Mouse (Mus musculus) liver, adult 2 months (tissue): ENCODE results near the gene Plekhd1. TPM values are rescaled to one million over a fixed set of nuclear protein-coding genes. Genes with fewer than 3 reads are reported as not detected.

Experiments
- DNase-seq: peaks from one replicate; pipeline ENCODE4 v3.0.0-alpha.2; 2011; ENCODE audit warnings: low read depth, low spot score; ENCODE audit errors: extremely low read depth
- H3K27ac ChIP-seq: fragments of 200-500 bp; replicated peaks from 2 replicates; pipeline ENCODE4 v1.5.1; 2012; ENCODE audit warnings: low read depth, mild to moderate bottlenecking, control low read depth, inconsistent platforms, low read length; ENCODE audit not compliant: insufficient read depth
- H3K27me3 ChIP-seq: fragments of 200-500 bp; 2 replicates; pipeline ENCODE4 v1.6.1; 2012; ENCODE audit warnings: mild to moderate bottlenecking, moderate library complexity, low read length, inconsistent platforms; ENCODE audit not compliant: control insufficient read depth, insufficient read depth
- H3K36me3 ChIP-seq: fragments of 200-500 bp; 2 replicates; pipeline ENCODE4 v1.6.1; 2012; ENCODE audit warnings: low read length, inconsistent platforms; ENCODE audit not compliant: control insufficient read depth, insufficient read depth
- H3K4me1 ChIP-seq: fragments of 200-500 bp; 2 replicates; pipeline ENCODE4 v1.6.1; 2011; ENCODE audit warnings: low read length; ENCODE audit not compliant: control insufficient read depth, insufficient read depth
- H3K4me3 ChIP-seq: fragments of 200-500 bp; 2 replicates; pipeline ENCODE4 v1.5.1; 2011; ENCODE audit warnings: low read depth, mild to moderate bottlenecking, control low read depth, low read length, moderate library complexity; ENCODE audit not compliant: insufficient read depth
- H3K79me2 ChIP-seq: fragments of 200-500 bp; 2 replicates; pipeline ENCODE4 v1.6.1; 2012; ENCODE audit warnings: inconsistent platforms, mild to moderate bottlenecking, low read length, moderate library complexity; ENCODE audit not compliant: control insufficient read depth, insufficient read depth
- H3K9ac ChIP-seq: fragments of 200-500 bp; 2 replicates; pipeline ENCODE4 v1.6.1; 2012; ENCODE audit warnings: low read depth, mild to moderate bottlenecking, control low read depth, inconsistent platforms, low read length
- CTCF ChIP-seq: fragments of 200-500 bp; IDR thresholded peaks from 2 replicates; pipeline ENCODE4 v1.5.1; 2011; ENCODE audit warnings: low read depth, low read length, control low read depth
- POLR2A ChIP-seq: fragments of 200-500 bp; IDR thresholded peaks from 2 replicates; pipeline ENCODE4 v1.6.1; 2011; ENCODE audit warnings: low read length, control low read depth; ENCODE audit not compliant: insufficient read depth; ENCODE audit errors: extremely low read depth
- WGBS: fragments of 180-500 bp; shearing (Covaris S2); methylation state at CpG from one replicate; pipeline ENCODE4 v1.1.7; 2018; 5-methylcytosine and 5-hydroxymethylcytosine counted together
- polyA plus RNA-seq: library from polyadenylated mRNA; depleted of rRNA; stranded (reverse); fragments of >200 nt; gene quantifications from 2 replicates; pipeline ENCODE4 v1.2.3, GENCODE M21; 2012; rRNA removed
- total RNA-seq: library from RNA; depleted of rRNA; stranded (reverse); fragments of >200 nt; gene quantifications from 2 replicates; pipeline ENCODE4 v1.2.3, GENCODE M21; 2014; rRNA removed

Gene Plekhd1
- total and polyA plus RNA-seq, 2 experiments = not detected

GRCm38 (mm10) chr12:80759713-80760395, 67.5 kb downstream of the Plekhd1 start:
- no peak overlapping the region for H3K4me3 ChIP-seq
- no peaks in the 10 kb centered on the region for H3K36me3 ChIP-seq
- WGBS = 11% methylated on average over 22 of the region's 22 CpGs
- peaks cover 4% of the 10 kb centered on the region; the same call in 1 of the 2 replicates for H3K4me1 ChIP-seq
- H3K9ac ChIP-seq = no peak overlapping the region
- DNase-seq = no peak
- TF ChIP-seq CTCF (0 out of 2 replicates have a peak, but pooled peaks have one; percentile 2), POLR2A (no peak)
- H3K27ac ChIP-seq = no peak overlapping the region
- no peaks in the 10 kb centered on the region for H3K79me2 ChIP-seq
- peaks cover 27% of the 10 kb centered on the region; the same call in 1 of the 2 replicates for H3K27me3 ChIP-seq

GRCm38 (mm10) chr12:80760396-80760801, 68.0 kb downstream of the Plekhd1 start, which contains the start of gene Ccdc177:
Ccdc177 (minus strand) TSS chr12:80760687.
- H3K4me3 ChIP-seq = no peak within 1 kb of the TSS
- 1% methylated on average over 24 of the region's 24 CpGs for WGBS
- peak; percentile 87 for TF ChIP-seq CTCF
- TF ChIP-seq POLR2A = no peak
- H3K4me1 ChIP-seq = peaks cover 4% of the 10 kb centered on the region; the same call in 1 of the 2 replicates
- no peak within 1 kb of the TSS for H3K27ac ChIP-seq
- H3K36me3 ChIP-seq = no peaks in the 10 kb centered on the region
- no peak within 1 kb of the TSS for H3K9ac ChIP-seq
- no peaks in the 10 kb centered on the region for H3K79me2 ChIP-seq
- peaks cover 27% of the 10 kb centered on the region; the same call in 1 of the 2 replicates for H3K27me3 ChIP-seq
- DNase-seq = peak; percentile 41

- Histone ChIP-seq H3K4me1 (peaks cover 4% of the 10 kb centered on the region; the same call in 1 of the 2 replicates), H3K27me3 (peaks cover 21% of the 10 kb centered on the region; the same call in 1 of the 2 replicates), H3K9ac (no peak overlapping the region), H3K27ac (no peak overlapping the region), H3K4me3 (no peak overlapping the region), H3K79me2 (no peaks in the 10 kb centered on the region), H3K36me3 (no peaks in the 10 kb centered on the region)
- WGBS = 39% methylated on average over 5 of the region's 5 CpGs
- DNase-seq = peak; percentile 47
- TF ChIP-seq POLR2A (no peak), CTCF (no peak)
Observed at GRCm38 (mm10) chr12:80762982-80763381, 70.6 kb downstream of the Plekhd1 start.

- Histone ChIP-seq H3K4me1 (no peaks in the 10 kb centered on the region), H3K9ac (no peak overlapping the region), H3K79me2 (no peaks in the 10 kb centered on the region), H3K27me3 (peaks cover 13% of the 10 kb centered on the region; the same call in 1 of the 2 replicates), H3K36me3 (no peaks in the 10 kb centered on the region), H3K4me3 (no peak overlapping the region), H3K27ac (no peak overlapping the region)
- TF ChIP-seq POLR2A (no peak), CTCF (no peak)
- peak; percentile 64 for DNase-seq
- WGBS = 27% methylated on average over 4 of the region's 4 CpGs
Observed at GRCm38 (mm10) chr12:80764116-80764515, 71.7 kb downstream of the Plekhd1 start.

GRCm38 (mm10) chr12:80769697-80770096, 77.3 kb downstream of the Plekhd1 start:
- no peaks in the 10 kb centered on the region for H3K4me1 ChIP-seq
- H3K9ac ChIP-seq = no peak overlapping the region
- no peak overlapping the region for H3K4me3 ChIP-seq
- WGBS = 17% methylated on average over 11 of the region's 11 CpGs
- H3K36me3 ChIP-seq = no peaks in the 10 kb centered on the region
- DNase-seq = peak; percentile 65
- H3K27ac ChIP-seq = no peak overlapping the region
- no peaks in the 10 kb centered on the region for H3K27me3 ChIP-seq
- H3K79me2 ChIP-seq = no peaks in the 10 kb centered on the region
- TF ChIP-seq CTCF (peak; percentile 99), POLR2A (no peak)

Other genes with a start within 250 kb of the Plekhd1 start
- 8.0 and 9.8 TPM in 2 replicates for gene Exd2, start 229.5 kb upstream of the Plekhd1 start, total RNA-seq
- 4.6 and 4.9 TPM in 2 replicates for gene Exd2, start 229.5 kb upstream of the Plekhd1 start, polyA plus RNA-seq
- gene Galnt16, start 174.3 kb upstream of the Plekhd1 start, total RNA-seq = 0.07 TPM in 1 of 2 replicates, not detected in the other
- 0.02 TPM in 1 of 2 replicates, not detected in the other for gene Galnt16, start 174.3 kb upstream of the Plekhd1 start, polyA plus RNA-seq
- 20.7 and 20.8 TPM in 2 replicates for gene Slc39a9, start 48.7 kb upstream of the Plekhd1 start, total RNA-seq
- gene Slc39a9, start 48.7 kb upstream of the Plekhd1 start, polyA plus RNA-seq = 46.4 and 51.4 TPM in 2 replicates
- gene Erh, start 48.2 kb upstream of the Plekhd1 start, total RNA-seq = 17.6 and 20.4 TPM in 2 replicates
- 18.1 and 21.2 TPM in 2 replicates for gene Erh, start 48.2 kb upstream of the Plekhd1 start, polyA plus RNA-seq
- gene Ccdc177, start 68.1 kb downstream of the Plekhd1 start, total RNA-seq = not detected in 2 replicates
- gene Ccdc177, start 68.1 kb downstream of the Plekhd1 start, polyA plus RNA-seq = not detected in 2 replicates
- gene Susd6, start 97.9 kb downstream of the Plekhd1 start, total RNA-seq = 20.1 and 27.5 TPM in 2 replicates
- 21.8 and 22.3 TPM in 2 replicates for gene Susd6, start 97.9 kb downstream of the Plekhd1 start, polyA plus RNA-seq